Mouse (Mus musculus) adrenal gland, postnatal 4 days (tissue): Measurements from ENCODE around the gene St8sia1. TPM values are rescaled to one million over a fixed set of nuclear protein-coding genes. Genes with fewer than 3 reads are reported as not detected.

ENCODE experiments used
- DNase-seq, 2 experiments: peaks; one replicate each; pipeline ENCODE4 v3.0.0; 2021 to 2022; ENCODE audit warnings: low spot score in 2 of 2, mixed read lengths in 2 of 2
- total RNA-seq, 2 experiments: library from RNA; stranded (reverse); gene quantifications; 2 replicates each; pipeline ENCODE4 v1.2.3; 2021

Gene St8sia1
- total RNA-seq, 2 experiments from 2014 or later, result 4.3 to 5.3 TPM

- DNase-seq, result no peak
These were observed 18.8 kb downstream of the St8sia1 start for GRCm38 (mm10) chr6:142945461-142945860.

GRCm38 (mm10) chr6:142944470-142944869 lies 19.8 kb downstream of the St8sia1 start:
- no peak for DNase-seq

- DNase-seq, result no peak
These were observed 20.8 kb downstream of the St8sia1 start for GRCm38 (mm10) chr6:142943419-142943818.

- no peak for DNase-seq
These were observed 22.5 kb downstream of the St8sia1 start for GRCm38 (mm10) chr6:142941596-142942381.

- DNase-seq, result no peak
These were observed 23.2 kb downstream of the St8sia1 start for GRCm38 (mm10) chr6:142941078-142941477.

GRCm38 (mm10) chr6:142938549-142939345 lies 25.5 kb downstream of the St8sia1 start:
- no peak for DNase-seq

GRCm38 (mm10) chr6:142938074-142938473 lies 26.2 kb downstream of the St8sia1 start:
- DNase-seq, result no peak

GRCm38 (mm10) chr6:142932582-142932981 lies 31.7 kb downstream of the St8sia1 start:
- DNase-seq, result no peak

GRCm38 (mm10) chr6:142932144-142932543 lies 32.1 kb downstream of the St8sia1 start:
- no peak for DNase-seq

- no peak for DNase-seq
These were observed 35.5 kb downstream of the St8sia1 start for GRCm38 (mm10) chr6:142928551-142929309.

GRCm38 (mm10) chr6:142926901-142927605 lies 37.2 kb downstream of the St8sia1 start:
- DNase-seq, result no peak

- DNase-seq, result no peak
These were observed 38.3 kb downstream of the St8sia1 start for GRCm38 (mm10) chr6:142925921-142926320.

GRCm38 (mm10) chr6:142925374-142925773 lies 38.9 kb downstream of the St8sia1 start:
- no peak for DNase-seq

- no peak for DNase-seq
These were observed 43.4 kb downstream of the St8sia1 start for GRCm38 (mm10) chr6:142920901-142921300.

GRCm38 (mm10) chr6:142918691-142919090 lies 45.6 kb downstream of the St8sia1 start:
- no peak for DNase-seq

- no peak for DNase-seq
These were observed 46.8 kb downstream of the St8sia1 start for GRCm38 (mm10) chr6:142917471-142917901.

- DNase-seq, result no peak
These were observed 47.8 kb downstream of the St8sia1 start for GRCm38 (mm10) chr6:142916271-142916941.

- DNase-seq, result no peak
These were observed 48.8 kb downstream of the St8sia1 start for GRCm38 (mm10) chr6:142915464-142915863.

GRCm38 (mm10) chr6:142914676-142915075 lies 49.6 kb downstream of the St8sia1 start:
- DNase-seq, result no peak

GRCm38 (mm10) chr6:142911263-142911662 lies 53.0 kb downstream of the St8sia1 start:
- no peak for DNase-seq
